Mouse (Mus musculus) left cerebral cortex, adult 2 months (tissue): Measurements from ENCODE around the gene Upk2. TPM values are rescaled to one million over a fixed set of nuclear protein-coding genes. Genes with fewer than 3 reads are reported as not detected.
"Not testable (repeated sequence)": the region's sequence is repeated elsewhere in the genome, so short reads cannot be mapped to it uniquely, and the experiment has no call there.

Experiments
- DNase-seq, 2 experiments: peaks; one replicate each; pipeline ENCODE4 v3.0.0; 2021 to 2022; ENCODE audit warnings: low spot score in 2 of 2, mixed read lengths in 1 of 2; ENCODE audit errors: extremely low spot score in 1 of 2
- H3K27ac ChIP-seq: fragments of 200-600 bp; 2 replicates; pipeline ENCODE4 v1.8.1; 2022
- H3K4me3 ChIP-seq: fragments of 200-600 bp; 2 replicates; pipeline ENCODE4 v1.8.1; 2022
- CTCF ChIP-seq: fragments of 200-600 bp; IDR thresholded peaks from 2 replicates; pipeline ENCODE4 v1.8.1; 2022; ENCODE audit warnings: antibody characterized with exemption, mild to moderate bottlenecking, moderate library complexity
- intact Hi-C: fragments of 180-260 bp; cut with DNase I; formaldehyde crosslinking; loops from one replicate; pipeline ENCODE4 v1.15.1; 2025
- total RNA-seq, 2 experiments: library from RNA; stranded (reverse); gene quantifications; 2 replicates each; pipeline ENCODE4 v1.2.3; 2021

Gene Upk2
- total RNA-seq, 2 experiments from 2014 or later: not detected

DNA sequence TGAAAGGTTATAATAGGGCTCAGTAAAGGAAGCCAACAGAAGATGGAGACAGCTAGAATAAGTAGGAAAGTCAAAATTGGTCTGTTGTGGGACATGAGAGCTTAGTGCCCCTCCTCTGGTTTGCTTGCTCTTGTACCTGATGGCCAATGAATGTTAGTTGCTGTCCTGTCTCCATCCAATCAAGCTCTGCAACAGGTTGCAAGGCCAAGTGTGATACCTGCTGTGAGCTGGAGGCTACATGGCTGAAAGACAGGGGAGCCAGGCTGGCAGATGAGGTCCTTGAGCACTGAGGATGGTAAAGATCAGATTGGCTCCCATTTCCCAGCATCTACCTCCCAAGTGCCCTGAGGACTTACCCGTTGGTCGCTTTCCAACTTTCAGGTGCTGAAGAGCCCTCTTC lies 42.0 kb downstream of the Upk2 start:
- TF ChIP-seq CTCF: no peak
- intact Hi-C loops: no loop called here
- no peak for DNase-seq
- no peak overlapping the region for H3K27ac ChIP-seq
- H3K4me3 ChIP-seq: no peak overlapping the region

DNA sequence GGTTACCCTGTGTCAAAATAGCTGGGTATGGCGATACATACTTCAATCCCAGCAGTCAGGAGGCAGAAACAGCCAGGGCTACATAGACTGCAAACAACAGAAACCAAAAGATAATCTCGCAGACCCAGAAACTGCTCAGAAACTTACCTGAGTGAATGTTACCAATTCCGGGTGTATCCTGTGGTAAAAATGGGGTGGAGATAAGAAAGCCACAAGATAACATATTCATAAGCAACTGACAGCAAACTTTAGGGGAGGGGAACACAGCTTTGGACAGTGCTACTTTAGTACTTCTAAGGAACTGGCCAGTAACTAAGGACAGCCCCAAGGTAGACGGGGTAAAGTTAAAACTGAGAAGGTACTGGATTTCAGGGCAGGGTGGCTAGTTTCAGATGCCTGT lies 42.5 kb downstream of the Upk2 start:
- H3K27ac ChIP-seq: no peak overlapping the region
- intact Hi-C loops: no loop called here
- TF ChIP-seq CTCF: no peak
- no peak for DNase-seq
- H3K4me3 ChIP-seq: no peak overlapping the region

DNA sequence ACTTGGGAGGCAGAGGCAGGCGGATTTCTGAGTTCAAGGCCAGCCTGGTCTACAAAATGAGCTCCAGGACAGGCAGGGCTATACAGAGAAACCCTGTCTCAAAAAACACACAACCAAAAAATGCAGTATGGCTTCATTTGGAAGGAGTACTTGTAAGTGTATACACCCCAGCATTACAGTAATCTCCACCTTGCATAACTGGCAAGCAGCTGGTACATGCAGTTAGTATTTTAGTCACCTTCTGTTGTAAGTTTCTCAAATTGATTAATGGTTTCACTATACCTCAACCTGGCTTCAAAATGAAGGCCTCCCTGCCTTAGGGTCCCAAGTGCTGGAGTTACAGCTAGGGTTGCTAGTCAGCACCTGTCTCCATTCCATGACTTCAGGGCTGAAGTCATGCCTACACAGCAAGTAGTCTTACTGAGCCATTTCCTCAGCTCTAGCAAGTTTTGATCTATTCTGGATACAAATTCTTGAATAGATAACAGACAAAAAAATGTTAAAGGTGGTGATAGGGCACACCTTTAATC lies 43.1 kb downstream of the Upk2 start:
- Histone ChIP-seq H3K4me3 (no peak overlapping the region), H3K27ac (no peak overlapping the region)
- no peak for TF ChIP-seq CTCF
- no peak for DNase-seq
- intact Hi-C loops: no loop called here

DNA sequence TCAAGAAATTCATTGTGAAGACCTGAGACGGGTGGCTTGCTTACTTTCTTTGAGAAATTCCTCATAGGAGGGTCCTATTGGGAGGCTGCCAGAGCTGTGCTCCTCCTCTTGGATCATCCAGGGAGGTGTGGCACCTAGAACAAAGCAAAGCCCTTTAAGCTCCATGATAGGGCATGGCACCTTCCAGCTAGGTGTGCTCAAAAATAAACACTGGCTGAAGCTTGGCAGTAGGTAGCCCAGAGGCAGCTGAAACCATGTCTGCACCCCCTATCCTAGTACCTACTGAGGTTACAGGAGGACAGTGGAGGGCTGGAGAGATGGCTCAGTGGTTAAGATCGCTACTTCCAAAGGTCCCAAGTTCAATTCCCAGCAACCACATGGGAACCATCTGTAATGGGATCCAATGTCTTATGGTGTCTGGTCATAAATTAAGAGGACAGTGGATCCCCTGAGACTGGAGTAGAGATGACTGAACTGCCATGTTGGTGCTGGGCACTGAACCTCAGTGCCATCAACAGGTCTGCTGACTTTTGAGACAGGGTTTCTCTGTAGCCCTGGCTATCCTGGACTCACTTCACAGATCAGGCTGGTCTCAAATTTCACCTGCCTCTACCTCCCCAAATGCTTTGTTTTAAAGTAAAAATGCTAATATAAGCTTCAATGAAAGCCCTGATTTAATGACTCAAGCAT lies 44.0 kb downstream of the Upk2 start:
- no peak overlapping the region for H3K27ac ChIP-seq

GRCm38 (mm10) chr9:44408693-44409092 lies 46.1 kb downstream of the Upk2 start:
- peak overlapping the region; percentile 86; the same call in 1 of the 2 replicates for H3K4me3 ChIP-seq

More for the DNA sequence above, 44.0 kb downstream of the Upk2 start:
- no peak for DNase-seq
- no peak overlapping the region for H3K4me3 ChIP-seq
- TF ChIP-seq CTCF: no peak
- intact Hi-C loops: no loop called here

DNA sequence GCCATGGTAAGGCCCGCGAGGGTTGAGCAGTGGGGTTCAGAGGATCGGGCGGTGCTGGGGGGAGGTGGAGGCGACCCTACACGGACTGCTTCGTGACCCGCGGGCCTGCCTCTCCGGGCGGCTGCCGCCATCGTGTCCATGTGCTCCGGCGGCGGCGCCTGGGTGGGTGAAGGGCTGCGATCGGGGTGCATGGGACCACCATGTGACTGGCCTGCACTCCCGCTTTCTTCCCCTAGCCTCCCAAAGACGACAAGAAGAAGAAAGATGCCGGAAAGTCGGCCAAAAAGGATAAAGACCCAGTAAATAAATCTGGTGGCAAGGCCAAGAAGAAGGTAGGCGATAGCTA lies 47.1 kb downstream of the Upk2 start:
- intact Hi-C loops: no loop called here
- no peak for DNase-seq
- Histone ChIP-seq H3K4me3 (peak overlapping the region; percentile 86), H3K27ac (peak overlapping the region; percentile 90)
- no peak for TF ChIP-seq CTCF

More at GRCm38 (mm10) chr9:44408693-44409092, 46.1 kb downstream of the Upk2 start:
- H3K27ac ChIP-seq, DNase-seq, intact Hi-C loops: not testable (repeated sequence)

DNA sequence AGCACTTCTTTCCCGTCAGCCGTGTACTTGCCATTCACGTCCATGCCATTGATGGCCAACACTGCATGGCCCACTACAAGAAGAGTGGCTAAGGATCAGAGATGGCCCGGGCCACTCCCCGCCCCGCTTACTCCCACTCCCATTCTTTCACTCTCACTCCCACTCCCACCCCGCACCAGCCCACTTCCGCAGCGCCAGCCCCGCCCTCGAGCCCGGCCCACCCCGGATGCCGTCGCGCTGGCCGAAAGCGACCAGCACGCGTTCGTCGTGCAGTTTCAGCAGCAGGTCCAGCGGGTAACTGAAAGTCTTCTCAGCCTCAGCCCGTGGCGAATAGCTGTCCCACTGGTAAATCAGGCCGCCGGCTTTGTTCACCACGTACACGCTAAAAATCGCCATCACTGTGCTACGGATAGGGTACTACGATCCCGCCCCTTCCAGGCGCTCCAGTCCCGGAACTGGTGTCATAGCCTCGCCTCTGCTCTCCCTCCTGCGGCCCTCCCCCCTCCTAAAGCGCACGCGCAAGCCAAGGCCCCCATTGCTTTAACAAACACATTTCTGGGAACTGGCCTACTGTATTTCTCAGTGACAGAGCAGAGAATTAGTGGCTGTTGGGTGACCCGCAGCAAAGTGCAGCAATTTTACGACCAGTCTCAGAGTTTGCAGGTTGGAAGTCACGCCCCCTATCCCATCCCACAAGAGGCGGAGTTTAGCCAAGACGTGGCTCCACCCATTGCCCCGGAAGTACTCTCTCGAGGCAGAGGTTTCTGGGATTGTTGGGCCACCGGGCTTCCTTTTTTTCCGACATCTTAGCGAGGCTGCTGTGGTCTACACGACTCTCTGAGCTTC lies 47.6 kb downstream of the Upk2 start, which contains the start of the genes Rps25 and Trappc4:
Rps25 (plus strand) TSS at position 234 of the 846 bp plus-strand sequence.
Trappc4 (minus strand) TSS at position 695 of the 846 bp plus-strand sequence.
- H3K27ac ChIP-seq: peak within 1 kb of the TSS; percentile 90
- peak within 1 kb of the TSS; percentile 86 for H3K4me3 ChIP-seq
- DNase-seq: peak; percentile 88 to 89
- intact Hi-C loops: no loop called here
- TF ChIP-seq CTCF: no peak

- intact Hi-C loops: no loop called here
- TF ChIP-seq CTCF: no peak
- H3K4me3 ChIP-seq: no peak overlapping the region
- no peak for DNase-seq
- no peak overlapping the region for H3K27ac ChIP-seq
Measured at GRCm38 (mm10) chr9:44405011-44405410, 49.8 kb downstream of the Upk2 start.

Other genes with a start within 250 kb of the Upk2 start
- gene Cbl, start 220.9 kb downstream of the Upk2 start, total RNA-seq: 10 to 100 TPM; 59.5 to 66.3 TPM
- 1 to 10 TPM in 1 of 2 experiments, under 1 TPM in 1; 0.77 to 1.1 TPM for gene Ccdc153, start 214.3 kb downstream of the Upk2 start, total RNA-seq
- gene Pdzd3, start 203.5 kb downstream of the Upk2 start, total RNA-seq: 1 to 10 TPM in 1 of 2 experiments, under 1 TPM in 1; 0.50 to 1.2 TPM
- 10 to 100 TPM in 1 of 2 experiments, 1 to 10 TPM in 1; 8.7 to 13.3 TPM for gene Nlrx1, start 186.4 kb downstream of the Upk2 start, total RNA-seq
- gene Abcg4, start 166.4 kb downstream of the Upk2 start, total RNA-seq: 10 to 100 TPM; 62.1 TPM
- gene Hinfp, start 149.3 kb downstream of the Upk2 start, total RNA-seq: 10 to 100 TPM; 28.9 to 29.3 TPM
- 100 to 1,000 TPM; 190 to 222 TPM for gene C2cd2l, start 134.7 kb downstream of the Upk2 start, total RNA-seq
- 10 to 100 TPM; 13.8 to 14.6 TPM for gene Dpagt1, start 129.0 kb downstream of the Upk2 start, total RNA-seq
- 10 to 100 TPM; 46.1 to 53.2 TPM for gene H2afx, start 120.3 kb downstream of the Upk2 start, total RNA-seq
- 10 to 100 TPM; 20.8 to 21.1 TPM for gene Hmbs, start 110.7 kb downstream of the Upk2 start, total RNA-seq
- 10 to 100 TPM; 52.1 to 53.1 TPM for gene Vps11, start 93.3 kb downstream of the Upk2 start, total RNA-seq
- gene Hyou1, start 75.5 kb downstream of the Upk2 start, total RNA-seq: 100 to 1,000 TPM; 127 to 139 TPM
- 10 to 100 TPM; 25.3 to 28.4 TPM for gene Slc37a4, start 58.1 kb downstream of the Upk2 start, total RNA-seq
- gene Rps25, start 47.8 kb downstream of the Upk2 start, total RNA-seq: 100 to 1,000 TPM; 644 to 664 TPM
- 10 to 100 TPM; 66.8 to 70.2 TPM for gene Trappc4, start 47.4 kb downstream of the Upk2 start, total RNA-seq
- gene Ccdc84, start 36.4 kb downstream of the Upk2 start, total RNA-seq: 10 to 100 TPM; 19.9 to 22.2 TPM
- gene Foxr1, start 13.8 kb downstream of the Upk2 start, total RNA-seq: not detected
- gene Bcl9l, start 27.8 kb upstream of the Upk2 start, total RNA-seq: 10 to 100 TPM; 58.6 to 63.4 TPM
- gene Cxcr5, start 106.9 kb upstream of the Upk2 start, total RNA-seq: not detected
- 100 to 1,000 TPM; 145 to 148 TPM for gene Ddx6, start 149.9 kb upstream of the Upk2 start, total RNA-seq
- under 1 TPM in 1 of 2 experiments, not detected in 1; 0.16 TPM for gene Treh, start 218.3 kb upstream of the Upk2 start, total RNA-seq